Mouse (Mus musculus) kidney, adult 18-20 months (tissue): ENCODE data around the gene Tmx4.
A peak's percentile ranks its signal among the peaks of the same experiment; 100 is the strongest.
"Not testable (repeated sequence)": the region's sequence is repeated elsewhere in the genome, so short reads cannot be mapped to it uniquely, and the experiment has no call there.

Source experiments
- DNase-seq: peaks from one replicate; pipeline ENCODE4 v3.0.0; 2021

The Tmx4 gene

DNA sequence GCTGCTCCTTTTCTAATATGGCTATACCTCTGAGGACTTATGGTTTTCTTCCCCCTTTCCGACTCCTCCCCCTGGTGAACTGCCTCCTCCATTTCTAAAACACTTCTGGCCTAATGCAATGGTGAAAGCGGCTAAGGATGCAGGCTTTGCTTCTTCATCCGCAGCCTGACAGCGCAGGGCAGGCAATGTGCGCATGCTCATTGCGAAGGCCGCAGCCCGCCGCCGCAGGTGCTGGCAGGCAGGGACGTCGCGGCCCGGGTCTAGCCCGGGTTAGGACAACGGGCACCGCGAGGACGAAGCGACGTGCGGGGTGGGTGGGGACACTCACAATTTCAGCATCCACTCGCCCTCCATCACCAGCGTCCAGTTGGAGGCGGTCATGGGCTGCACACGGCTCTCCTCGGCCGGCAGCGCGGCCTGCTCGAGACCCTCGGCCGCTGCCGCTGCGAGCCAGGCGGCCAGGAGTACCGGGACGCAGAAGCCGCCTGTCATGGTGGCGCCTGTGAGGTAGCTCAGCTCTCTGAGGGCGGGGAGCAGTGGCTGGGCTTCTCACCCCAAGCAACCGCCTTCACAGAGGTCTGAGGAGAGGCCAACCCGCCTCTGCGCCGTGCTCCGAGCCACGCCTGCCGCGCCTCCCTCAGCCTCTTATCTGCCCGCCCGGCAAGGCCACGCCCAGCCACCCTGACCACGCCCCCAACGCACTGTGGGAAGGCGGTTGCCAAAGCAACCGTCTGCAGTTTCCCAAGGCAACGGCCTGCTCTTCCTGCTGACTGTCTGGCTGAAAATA is at the start of gene Tmx4:
TSS of gene Tmx4 (minus strand) at position 632 of the 787 bp plus-strand sequence.
- DNase-seq, result peak; percentile 99

DNA sequence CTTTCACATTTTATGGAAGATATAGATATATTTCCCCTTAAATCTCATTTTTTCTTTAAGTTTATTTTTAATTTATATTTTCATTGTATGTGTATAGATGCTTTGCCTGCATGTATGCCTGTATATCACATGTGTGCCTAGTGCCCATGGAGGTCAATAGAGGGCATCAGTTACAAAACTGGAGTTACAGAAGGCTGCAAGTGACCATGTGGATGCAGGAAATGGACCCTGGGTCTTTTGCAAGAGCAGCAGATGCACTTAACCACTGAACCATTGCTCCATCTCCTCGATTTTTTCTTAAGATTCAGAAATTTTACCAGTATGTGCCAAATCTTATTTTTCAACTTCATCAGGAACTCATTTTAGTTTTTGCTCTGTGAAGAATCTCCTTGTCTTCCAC is 48.2 kb upstream of the Tmx4 start:
- no peak for DNase-seq

DNA sequence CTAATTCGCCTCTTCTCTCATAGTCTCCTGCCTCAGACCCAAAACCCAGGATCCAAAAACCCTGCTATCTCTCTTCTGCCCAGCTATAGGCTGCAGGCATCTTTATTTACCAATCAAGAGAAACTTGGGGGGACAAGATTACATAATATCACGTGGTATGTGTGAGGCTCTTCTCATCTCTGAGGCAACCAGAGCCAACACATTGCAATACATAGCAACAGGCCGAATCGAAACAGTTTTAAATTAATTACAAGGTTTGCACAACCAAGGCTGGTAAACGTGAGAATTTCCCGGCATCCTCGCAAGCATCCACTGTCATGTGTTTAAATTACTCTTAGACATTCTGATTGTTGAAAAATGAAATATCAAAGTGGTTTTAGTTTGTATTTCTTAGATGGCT is 47.1 kb upstream of the Tmx4 start:
- DNase-seq, result no peak

DNA sequence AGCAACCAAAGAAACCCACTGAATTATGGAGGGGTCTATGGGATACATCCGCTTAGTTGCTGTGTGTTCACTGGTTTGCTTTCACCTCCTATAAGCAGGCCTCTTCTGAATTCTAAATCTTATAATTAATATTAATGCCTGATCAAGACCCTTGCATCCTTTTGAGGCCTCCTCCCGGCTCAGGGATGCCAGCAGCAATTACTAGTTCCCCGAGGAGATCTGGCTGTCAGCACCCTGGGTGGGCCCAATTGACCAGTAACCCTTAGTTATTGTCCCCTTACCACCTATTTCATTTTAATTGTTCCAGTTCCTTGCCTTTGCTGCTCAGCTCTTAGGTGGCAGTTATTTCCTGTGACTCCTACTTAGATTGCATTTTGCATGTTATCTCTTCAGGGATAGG is 38.4 kb upstream of the Tmx4 start:
- no peak for DNase-seq

DNA sequence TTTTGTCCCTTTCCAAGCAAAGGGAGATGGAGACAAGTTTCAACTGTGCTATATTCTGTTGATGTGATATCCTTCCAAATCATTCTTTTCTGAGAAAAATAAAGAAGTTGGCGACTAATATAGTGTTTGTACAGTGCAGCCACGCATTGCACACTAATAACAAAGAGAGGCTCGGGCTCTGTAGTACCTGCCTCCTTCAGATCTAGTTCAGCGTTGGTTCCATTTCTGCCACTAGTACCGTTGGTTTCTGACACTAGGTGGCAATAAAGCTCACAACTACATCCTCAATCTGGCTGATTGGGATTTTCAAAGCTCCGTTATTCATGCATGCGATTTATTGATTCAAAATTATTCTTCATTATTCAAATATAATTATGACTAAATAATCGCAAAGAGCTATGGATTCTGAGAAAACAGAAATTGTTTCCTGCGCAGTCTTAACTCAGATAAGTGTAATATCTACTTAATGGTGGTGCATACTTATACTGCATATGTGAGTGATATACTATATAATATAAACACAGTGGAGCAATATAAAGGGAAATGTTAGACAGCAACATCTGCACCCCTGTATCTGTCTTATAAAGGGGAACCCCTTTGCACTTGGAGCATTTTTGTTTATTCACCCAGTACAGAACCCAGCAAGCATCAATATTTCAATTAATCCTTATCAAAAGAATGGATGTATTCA is 37.5 kb upstream of the Tmx4 start:
- DNase-seq, result peak; percentile 15

DNA sequence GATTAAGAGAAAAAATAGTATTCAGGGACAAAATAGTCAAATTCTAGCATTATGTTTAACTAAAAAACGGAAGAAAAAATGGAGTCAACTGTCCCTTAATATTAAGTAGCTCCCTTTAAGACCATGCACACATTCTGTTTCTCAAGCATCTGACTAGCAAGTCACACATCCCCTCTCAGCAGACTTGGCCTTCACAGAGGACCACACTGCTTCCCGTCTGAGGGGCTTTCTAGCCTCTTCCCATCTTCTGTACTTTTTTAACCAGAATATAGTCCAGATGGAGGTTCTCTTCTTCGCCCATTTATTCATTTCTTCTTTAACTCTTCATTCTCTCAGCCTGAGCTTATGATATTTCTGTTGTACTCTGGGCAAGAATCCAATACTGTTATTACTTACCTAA is 35.6 kb upstream of the Tmx4 start:
- DNase-seq, result no peak

DNA sequence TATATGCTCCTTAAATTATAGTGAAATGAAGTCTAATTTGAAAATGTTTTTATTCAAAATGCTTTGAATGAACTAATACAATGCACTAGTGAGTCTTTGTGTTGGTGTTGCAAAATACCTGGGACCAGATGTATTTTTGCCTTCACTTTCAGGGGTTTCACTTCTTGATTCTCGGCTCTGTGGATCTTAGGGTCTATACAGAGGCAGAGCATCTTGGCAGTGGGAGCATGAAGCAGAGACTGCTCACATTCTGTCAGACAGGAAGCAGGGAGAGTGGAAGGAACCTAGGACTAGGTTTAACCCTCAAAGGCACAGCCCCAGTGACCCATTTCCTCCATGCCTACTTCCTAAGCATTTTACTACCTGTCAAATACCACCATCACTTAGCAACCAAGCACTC is 31.5 kb upstream of the Tmx4 start:
- DNase-seq, result no peak

DNA sequence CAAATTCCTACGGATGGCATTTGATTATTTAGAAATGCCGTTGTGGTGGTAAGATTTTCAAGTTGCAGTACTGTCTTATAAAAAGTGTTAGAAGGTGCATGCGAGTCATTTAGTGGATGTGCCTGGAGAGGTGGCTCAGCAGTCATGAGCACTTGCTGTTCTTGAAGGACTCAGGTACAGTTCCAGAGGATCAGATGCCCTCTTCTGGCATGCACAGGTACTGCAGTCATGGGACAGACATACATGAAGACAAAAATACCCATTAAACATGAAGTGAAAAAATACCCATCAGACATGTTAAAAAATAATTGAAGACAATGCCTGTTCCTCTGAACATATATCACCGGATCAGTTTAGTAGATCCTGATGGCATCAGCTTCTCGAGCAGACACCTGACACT is 29.7 kb upstream of the Tmx4 start:
- DNase-seq, result peak; percentile 53

DNA sequence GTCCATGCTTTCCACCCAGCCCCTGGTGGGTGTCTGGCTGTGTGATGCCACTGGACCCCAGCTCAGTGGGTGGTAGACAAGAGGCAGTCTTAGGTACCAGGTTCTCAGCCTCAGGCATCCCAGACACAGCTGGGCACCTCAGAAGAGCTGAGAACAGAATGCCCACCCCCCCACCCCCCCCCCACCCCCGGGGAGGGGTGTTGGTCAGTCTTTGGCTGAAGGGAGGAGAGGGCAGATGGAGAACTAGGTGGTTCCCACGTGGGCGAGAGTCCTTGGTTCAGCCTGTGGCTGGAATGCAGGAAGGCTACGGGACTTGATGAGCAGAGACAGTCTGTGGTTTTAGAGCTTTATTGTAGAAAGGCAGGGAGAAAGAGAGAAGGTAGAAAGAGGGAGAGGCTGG is 12.5 kb upstream of the Tmx4 start:
- DNase-seq, result no peak

DNA sequence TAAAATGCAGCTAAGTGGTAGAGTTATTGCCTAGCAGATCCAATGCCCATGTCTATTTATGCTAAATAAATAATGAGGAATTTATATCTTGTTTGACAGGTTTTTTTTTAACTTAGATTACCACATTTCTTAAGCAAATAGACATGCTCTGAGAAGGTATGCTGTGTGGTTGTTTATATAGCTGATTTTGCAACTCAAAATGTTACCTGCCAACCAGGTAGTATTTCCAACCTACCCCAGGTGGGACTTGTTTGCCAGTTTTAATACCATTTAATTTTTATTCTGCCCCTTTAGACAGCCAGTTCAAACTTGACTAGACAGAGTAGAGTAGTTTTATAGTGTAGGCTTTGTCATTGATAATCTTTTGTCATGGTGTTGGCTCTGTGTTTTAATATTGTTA is 10.7 kb upstream of the Tmx4 start:
- DNase-seq, result no peak

DNA sequence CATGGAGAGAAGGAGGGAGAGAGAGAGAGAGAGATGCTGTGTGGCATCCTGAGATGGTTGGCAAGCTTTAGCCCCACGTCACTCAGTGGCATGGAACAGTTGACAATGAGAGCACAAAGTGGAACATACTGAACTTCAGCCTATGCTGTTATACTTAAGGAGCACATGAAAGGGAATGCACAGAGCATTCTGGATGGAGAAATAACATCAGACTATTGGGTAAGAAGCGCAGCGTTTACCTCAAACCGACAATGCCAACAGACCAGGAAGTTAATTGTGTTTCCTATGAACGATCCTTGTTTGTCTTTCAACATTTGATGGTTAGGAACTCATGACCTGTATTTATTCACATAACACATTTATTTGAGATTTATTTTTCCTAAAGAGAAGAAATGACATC is 8.8 kb upstream of the Tmx4 start:
- DNase-seq, result no peak

DNA sequence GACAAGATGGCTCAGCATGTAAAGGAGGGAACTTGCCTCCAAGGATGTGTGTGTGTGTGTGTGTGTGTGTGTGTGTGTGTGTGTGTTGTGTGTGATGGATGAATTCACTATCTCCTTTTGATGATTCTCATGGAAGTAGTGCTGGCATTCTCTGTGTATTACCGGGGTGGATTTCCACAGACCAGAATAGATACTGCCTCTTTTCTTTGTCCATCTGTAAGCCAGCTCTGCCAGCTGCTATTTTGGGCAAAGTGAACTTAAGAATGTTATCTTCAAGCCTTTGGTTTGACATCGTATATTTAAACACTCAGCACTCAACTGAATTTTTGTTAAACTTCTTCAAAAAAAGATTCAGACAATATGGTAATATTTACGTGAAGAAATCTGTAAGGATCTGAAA is 5.1 kb upstream of the Tmx4 start:
- DNase-seq, result no peak

DNA sequence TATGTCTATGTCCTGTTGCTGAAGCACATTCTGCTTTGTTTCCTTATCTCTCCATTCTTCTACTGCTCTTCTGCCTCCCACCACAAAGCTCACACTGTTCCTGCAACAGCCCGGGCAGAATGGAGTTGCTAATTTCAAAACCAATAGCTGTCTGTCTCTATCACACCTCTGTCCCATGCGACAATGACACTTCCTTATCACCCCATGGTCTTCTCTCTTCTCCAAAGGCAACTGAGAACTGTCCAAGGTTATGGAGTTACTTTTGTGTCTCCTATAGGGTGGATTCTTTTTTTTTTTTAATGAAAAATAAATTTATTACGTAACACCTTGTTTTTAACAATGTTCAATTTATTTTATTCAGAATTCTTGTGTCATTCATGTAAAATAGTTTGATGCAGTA is 1.8 kb upstream of the Tmx4 start:
- no peak for DNase-seq

DNA sequence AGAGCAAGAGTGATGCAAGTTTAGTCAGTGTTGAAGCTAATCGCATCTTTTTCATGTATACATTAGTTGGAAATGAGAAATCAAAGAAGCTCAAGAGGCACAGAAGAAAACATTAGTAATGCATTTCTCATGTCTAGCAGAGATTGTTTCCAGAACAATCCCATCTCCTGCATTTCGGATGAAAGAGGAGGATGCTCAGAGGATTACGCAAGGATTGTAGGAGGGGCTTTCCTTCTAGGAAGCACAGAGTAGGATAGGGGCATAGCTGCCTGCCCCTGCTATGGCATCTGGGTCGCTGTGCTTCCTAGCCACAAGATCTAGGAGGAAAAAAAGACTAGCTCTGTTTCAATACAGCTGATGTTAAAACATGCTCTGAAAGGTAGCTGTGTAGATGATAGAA is 1.2 kb upstream of the Tmx4 start:
- no peak for DNase-seq

DNA sequence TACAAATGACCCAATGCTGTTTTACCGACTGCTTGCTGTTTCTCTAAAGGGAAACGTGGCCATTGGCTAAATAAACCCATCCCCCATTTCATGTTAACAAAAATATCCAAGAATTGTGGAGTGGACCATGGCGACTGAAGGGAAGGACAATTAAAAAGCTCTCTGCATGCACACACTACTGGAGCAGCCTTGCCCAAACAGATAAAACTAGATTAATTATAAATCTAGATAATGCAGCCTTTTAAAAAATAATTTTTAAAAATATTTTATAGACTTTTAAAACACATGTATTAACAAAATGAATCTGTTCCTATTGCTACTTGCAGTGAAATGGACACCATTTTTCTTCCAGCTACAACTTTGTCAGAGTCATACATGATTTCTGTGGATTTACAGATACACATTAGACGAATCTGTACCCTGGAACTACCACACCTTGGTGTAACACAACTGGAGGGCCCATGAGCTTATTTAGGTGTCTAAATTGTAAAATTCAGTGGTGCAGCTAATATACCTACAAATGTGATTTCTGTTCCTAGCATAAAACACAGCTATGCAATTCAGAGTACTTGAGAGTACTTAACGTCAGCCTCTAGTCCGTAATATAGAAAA is 462 bp upstream of the Tmx4 start:
- no peak for DNase-seq

DNA sequence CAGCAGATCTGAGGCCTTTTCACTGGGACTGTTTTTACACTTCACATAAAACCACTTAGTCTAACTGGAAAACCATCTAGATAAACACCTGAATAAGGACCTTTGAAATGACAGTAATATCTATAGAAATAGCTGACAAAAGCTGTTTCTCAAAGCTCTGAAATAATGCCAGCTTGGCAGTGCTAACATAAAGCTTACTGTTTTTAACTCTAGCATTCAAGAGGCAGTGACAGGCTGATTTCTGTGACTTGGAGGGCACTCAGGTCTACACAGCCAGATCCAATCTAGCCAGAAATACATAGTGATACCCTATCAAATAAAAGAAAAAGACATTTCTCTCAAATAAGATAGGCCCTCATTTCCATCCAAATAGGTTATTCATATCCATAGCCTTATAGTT is 1.6 kb downstream of the Tmx4 start:
- DNase-seq, result no peak

DNA sequence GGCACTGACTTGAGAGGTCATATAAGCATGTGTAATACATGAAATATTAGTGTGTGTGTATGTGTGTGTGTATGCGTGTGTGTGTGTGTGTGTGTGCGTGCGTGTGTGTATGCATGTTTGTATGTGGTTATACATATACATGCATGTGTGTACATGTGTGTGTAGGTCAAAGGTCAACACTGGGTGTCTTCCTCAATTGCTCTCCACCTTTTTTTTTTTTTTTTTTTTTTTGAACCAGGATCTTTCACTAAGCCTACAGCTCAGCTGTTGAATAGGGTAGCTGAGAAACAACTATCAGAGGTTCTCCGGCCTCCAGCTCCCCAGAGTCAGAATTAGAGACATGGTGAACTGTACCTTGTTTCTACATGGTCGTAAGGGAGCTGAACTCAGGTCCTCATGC is 2.6 kb downstream of the Tmx4 start:
- DNase-seq, result no peak

DNA sequence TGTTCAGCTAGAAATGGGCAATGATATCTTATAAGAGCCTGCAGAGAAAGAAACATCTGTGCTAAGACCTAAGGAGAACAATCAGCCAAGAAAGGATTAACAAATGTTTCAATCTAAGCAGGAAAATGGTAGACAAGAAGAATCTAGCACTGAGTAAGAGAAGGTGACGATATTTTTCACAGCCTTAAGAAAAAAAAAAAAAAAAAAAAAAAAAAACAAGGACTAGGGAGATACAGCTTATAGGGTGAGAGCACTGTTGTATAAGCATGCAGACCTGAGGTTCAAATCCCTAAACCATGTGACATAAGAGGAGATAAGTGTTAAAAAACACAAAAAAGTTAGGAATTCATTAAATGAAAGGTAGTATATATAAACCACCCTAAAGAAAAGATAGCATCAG is 3.5 kb downstream of the Tmx4 start:
- no peak for DNase-seq

DNA sequence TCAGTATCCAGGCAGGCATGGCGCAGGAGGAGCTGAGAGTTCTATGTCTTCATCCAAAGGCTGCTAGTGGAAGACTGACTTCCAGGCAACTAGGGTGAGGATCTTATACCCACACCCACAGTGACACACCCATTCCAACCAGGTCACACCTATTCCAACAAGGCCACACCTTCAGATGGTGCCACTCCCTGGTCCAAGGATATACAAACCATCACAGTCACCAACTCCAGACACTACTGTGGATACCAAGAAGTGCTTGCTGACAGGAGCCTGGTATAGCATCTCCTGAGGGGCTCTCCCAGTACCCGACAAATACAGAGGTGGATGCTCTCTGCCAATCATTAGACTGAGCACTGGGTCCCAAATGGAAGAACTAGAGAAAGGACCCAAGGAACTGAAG is 15.4 kb downstream of the Tmx4 start:
- DNase-seq, result not testable (repeated sequence)

DNA sequence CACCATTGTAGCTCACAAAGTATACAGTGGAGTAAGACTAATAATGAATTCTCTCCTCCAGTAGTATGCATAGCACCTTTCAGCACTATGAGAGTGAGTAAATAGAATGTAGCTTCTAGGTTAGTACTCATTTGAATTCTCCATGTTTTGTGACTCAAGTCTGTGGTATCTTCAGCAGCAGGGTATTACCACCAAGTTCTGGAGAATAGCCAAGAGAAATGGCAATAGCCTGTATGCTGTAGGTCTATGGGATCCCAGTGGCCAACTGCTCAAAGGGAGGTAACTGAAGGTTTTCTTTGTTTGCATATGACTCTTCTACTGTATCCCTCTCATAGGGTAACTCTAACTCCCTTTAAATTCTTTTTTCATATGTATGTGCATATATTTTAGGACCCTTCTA is 39.0 kb downstream of the Tmx4 start:
- no peak for DNase-seq

DNA sequence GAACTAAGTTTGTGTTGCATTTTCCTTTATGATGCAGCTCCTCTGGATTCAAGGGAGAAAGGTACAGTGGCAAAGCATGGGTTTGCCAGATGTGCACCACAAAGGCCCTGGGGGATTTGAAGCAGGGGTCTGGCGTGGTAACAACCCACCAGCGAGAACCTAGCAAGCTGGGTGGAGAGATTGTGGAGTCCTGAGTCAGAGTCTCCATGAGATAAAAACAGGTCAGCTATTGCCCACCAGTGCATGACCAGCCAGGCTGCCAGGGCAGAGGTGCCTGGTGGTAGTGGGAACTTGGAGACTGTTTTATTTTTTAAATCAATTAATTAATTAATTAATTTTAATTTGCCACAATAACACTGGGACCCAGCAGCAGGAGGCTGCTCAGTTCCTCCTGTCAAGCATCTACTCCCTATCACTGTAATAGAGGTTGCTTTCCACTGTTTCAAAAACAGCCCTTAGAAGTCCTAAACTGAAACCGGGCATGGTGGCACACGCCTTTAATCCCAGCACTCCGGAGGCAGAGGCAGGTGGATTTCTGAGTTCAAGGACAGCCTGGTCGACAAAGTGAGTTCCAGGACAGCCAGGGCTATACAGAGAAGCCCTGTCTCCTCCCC is 52.8 kb downstream of the Tmx4 start:
- no peak for DNase-seq

DNA sequence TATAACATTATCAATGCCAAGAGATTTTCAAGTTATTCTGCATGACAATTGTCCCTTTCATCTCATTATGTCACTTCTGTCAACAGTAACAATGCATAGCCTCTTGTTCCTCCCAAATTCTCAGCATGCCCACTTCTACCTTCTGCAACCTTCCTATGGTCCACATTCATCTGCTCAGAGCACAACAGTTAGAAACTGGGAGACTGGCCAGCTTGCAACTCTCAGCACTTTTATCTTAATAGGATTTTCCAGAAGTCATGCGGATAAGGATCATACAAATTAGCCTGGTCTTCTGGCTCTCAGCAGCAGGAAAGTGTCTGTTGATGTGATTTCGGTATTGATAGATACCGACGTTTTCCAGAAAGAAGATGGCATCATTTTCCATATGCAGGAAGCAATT is 58.7 kb downstream of the Tmx4 start:
- DNase-seq, result no peak

DNA sequence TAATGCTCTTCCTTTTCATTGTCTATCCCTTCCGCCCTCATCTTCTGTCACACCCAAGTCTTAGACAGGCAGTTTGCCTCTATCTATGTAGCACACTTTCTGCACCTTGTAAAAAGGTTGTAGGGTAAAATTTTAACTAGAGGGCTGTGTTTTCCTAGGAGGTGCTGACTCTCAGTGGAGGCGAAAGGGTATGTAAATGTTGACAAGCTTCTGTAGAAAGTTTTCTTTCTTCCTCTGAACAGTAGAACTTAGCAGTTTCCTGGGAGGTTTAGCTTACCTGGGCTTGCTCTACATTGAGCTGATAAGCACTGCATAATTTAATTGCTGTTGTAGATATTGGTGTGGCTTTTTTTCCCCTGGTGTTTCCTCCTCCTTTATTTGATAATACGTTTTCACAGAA is 84.5 kb downstream of the Tmx4 start:
- DNase-seq, result no peak

DNA sequence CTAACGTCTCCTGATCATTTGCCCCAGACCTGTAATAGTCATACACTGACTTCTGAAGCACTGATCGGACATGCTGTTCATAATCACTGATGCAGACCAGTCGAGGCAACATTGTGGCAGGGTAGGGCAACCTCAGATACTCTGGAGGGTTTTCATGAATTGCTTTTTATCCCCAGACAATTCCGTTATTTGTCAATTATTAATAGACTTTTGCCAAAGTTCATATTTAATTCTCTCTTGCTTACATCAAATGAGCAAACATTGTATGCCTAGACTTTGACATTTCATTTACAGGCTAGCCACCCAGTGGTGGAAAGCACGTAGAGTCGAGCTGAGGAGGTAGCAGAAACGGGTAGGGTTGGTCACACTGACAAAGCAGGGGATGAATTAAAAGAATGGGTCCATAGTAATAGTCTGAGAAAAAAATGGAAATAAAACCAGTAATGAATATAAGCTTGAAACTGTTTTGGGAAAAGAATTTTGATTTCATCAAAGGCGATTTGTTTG is 89.7 kb downstream of the Tmx4 start, which contains the start of gene Hao1:
TSS of gene Hao1 (minus strand) at position 148 of the 507 bp plus-strand sequence.
- no peak for DNase-seq
